Mouse (Mus musculus): Measurements from ENCODE around the gene Mgp. TPM values are rescaled to one million over a fixed set of nuclear protein-coding genes. Genes with fewer than 3 reads are reported as not detected.

Gene Mgp
- polyA plus RNA-seq, 1 experiment from 2014 or later: 605 TPM

- Histone ChIP-seq H3K4me1 (replicated peaks; ENCODE audit: insufficient read depth, low read length) (no peaks in the 10 kb centered on the region), H3K36me3 (ENCODE audit: insufficient read depth, low read length) (no peaks in the 10 kb centered on the region), H3K27me3 (ENCODE audit: insufficient read depth, low read length) (no peaks in the 10 kb centered on the region), H3K4me3 (replicated peaks; ENCODE audit: low read depth, low read length) (no peak overlapping the region), H3K9me3 (replicated peaks; ENCODE audit: low read length) (no peaks in the 10 kb centered on the region), H3K9ac (ENCODE audit: low read depth, low read length) (no peak overlapping the region), H3K4me2 (ENCODE audit: low read length) (no peak overlapping the region), H3K27ac (no peak overlapping the region)
- ATAC-seq (replicated peaks; ENCODE audit: low FRiP score, low read depth): no peak
- TF ChIP-seq CTCF (IDR thresholded peaks at IDR 0.05; ENCODE audit: low read depth): no peak
- WGBS: 45% methylated on average over 8 of the region's 8 CpGs
- DNase-seq (ENCODE audit: low spot score): no peak
Measured at GRCm38 (mm10) chr6:136881678-136882077, 6.1 kb upstream of the Mgp start.

- no peak for ATAC-seq (replicated peaks; ENCODE audit: low FRiP score, low read depth)
- 35% methylated on average over 8 of the region's 8 CpGs for WGBS
- no peak for TF ChIP-seq CTCF (IDR thresholded peaks at IDR 0.05; ENCODE audit: low read depth)
Measured at GRCm38 (mm10) chr6:136874599-136874998, 1.0 kb downstream of the Mgp start.

GRCm38 (mm10) chr6:136868921-136869320 lies 6.7 kb downstream of the Mgp start:
- H3K4me2 ChIP-seq (ENCODE audit: low read length): no peak overlapping the region
- H3K4me1 ChIP-seq (replicated peaks; ENCODE audit: insufficient read depth, low read length): no peaks in the 10 kb centered on the region; the same call in 1 of the 2 replicates
- ATAC-seq (replicated peaks; ENCODE audit: low FRiP score, low read depth) (no peak), DNase-seq (ENCODE audit: low spot score) (no peak)
- 70% methylated on average over 5 of the region's 5 CpGs for WGBS
- H3K9ac ChIP-seq (ENCODE audit: low read depth, low read length): no peak overlapping the region
- no peak for TF ChIP-seq CTCF (IDR thresholded peaks at IDR 0.05; ENCODE audit: low read depth)
- no peaks in the 10 kb centered on the region for H3K9me3 ChIP-seq (replicated peaks; ENCODE audit: low read length)
- H3K36me3 ChIP-seq (ENCODE audit: insufficient read depth, low read length): no peaks in the 10 kb centered on the region
- H3K27me3 ChIP-seq (ENCODE audit: insufficient read depth, low read length): no peaks in the 10 kb centered on the region
- H3K4me3 ChIP-seq (replicated peaks; ENCODE audit: low read depth, low read length): no peak overlapping the region
- no peak overlapping the region for H3K27ac ChIP-seq

More at GRCm38 (mm10) chr6:136874599-136874998, 1.0 kb downstream of the Mgp start:
- Histone ChIP-seq H3K27me3 (ENCODE audit: insufficient read depth, low read length) (no peaks in the 10 kb centered on the region), H3K9me3 (replicated peaks; ENCODE audit: low read length) (no peaks in the 10 kb centered on the region), H3K4me3 (replicated peaks; ENCODE audit: low read depth, low read length) (peak overlapping the region; percentile 36), H3K9ac (ENCODE audit: low read depth, low read length) (peak overlapping the region; percentile 40; the same call in 1 of the 2 replicates), H3K27ac (peak overlapping the region; percentile 11; the same call in 1 of the 2 replicates), H3K4me1 (replicated peaks; ENCODE audit: insufficient read depth, low read length) (no peaks in the 10 kb centered on the region; the same call in 1 of the 2 replicates), H3K4me2 (ENCODE audit: low read length) (peak overlapping the region; percentile 45), H3K36me3 (ENCODE audit: insufficient read depth, low read length) (no peaks in the 10 kb centered on the region)
- DNase-seq (ENCODE audit: low spot score): no peak

- Histone ChIP-seq H3K4me3 (replicated peaks; ENCODE audit: low read depth, low read length) (no peak overlapping the region), H3K9me3 (replicated peaks; ENCODE audit: low read length) (no peaks in the 10 kb centered on the region), H3K27ac (0 out of 2 replicates have a peak overlapping the region, but pooled peaks have one; percentile 22), H3K4me1 (replicated peaks; ENCODE audit: insufficient read depth, low read length) (no peaks in the 10 kb centered on the region), H3K36me3 (ENCODE audit: insufficient read depth, low read length) (no peaks in the 10 kb centered on the region), H3K9ac (ENCODE audit: low read depth, low read length) (no peak overlapping the region), H3K4me2 (ENCODE audit: low read length) (no peak overlapping the region), H3K27me3 (ENCODE audit: insufficient read depth, low read length) (no peaks in the 10 kb centered on the region)
- DNase-seq (ENCODE audit: low spot score) (peak; percentile 42), ATAC-seq (replicated peaks; ENCODE audit: low FRiP score, low read depth) (no peak)
- WGBS: 62% methylated on average over 4 of the region's 4 CpGs
- TF ChIP-seq CTCF (IDR thresholded peaks at IDR 0.05; ENCODE audit: low read depth): no peak
Measured at GRCm38 (mm10) chr6:136866150-136866549, 9.5 kb downstream of the Mgp start.

GRCm38 (mm10) chr6:136865360-136865759 lies 10.3 kb downstream of the Mgp start:
- no peaks in the 10 kb centered on the region for H3K27me3 ChIP-seq (ENCODE audit: insufficient read depth, low read length)
- 90% methylated on average over 5 of the region's 5 CpGs for WGBS
- H3K4me3 ChIP-seq (replicated peaks; ENCODE audit: low read depth, low read length): no peak overlapping the region
- ATAC-seq (replicated peaks; ENCODE audit: low FRiP score, low read depth) (no peak), DNase-seq (ENCODE audit: low spot score) (no peak)
- H3K9ac ChIP-seq (ENCODE audit: low read depth, low read length): no peak overlapping the region
- no peaks in the 10 kb centered on the region for H3K4me1 ChIP-seq (replicated peaks; ENCODE audit: insufficient read depth, low read length)
- no peaks in the 10 kb centered on the region for H3K9me3 ChIP-seq (replicated peaks; ENCODE audit: low read length)
- H3K27ac ChIP-seq: no peak overlapping the region
- H3K4me2 ChIP-seq (ENCODE audit: low read length): no peak overlapping the region
- H3K36me3 ChIP-seq (ENCODE audit: insufficient read depth, low read length): no peaks in the 10 kb centered on the region
- TF ChIP-seq CTCF (IDR thresholded peaks at IDR 0.05; ENCODE audit: low read depth): no peak

GRCm38 (mm10) chr6:136861020-136861419 lies 14.6 kb downstream of the Mgp start:
- DNase-seq (ENCODE audit: low spot score): peak; percentile 94
- Histone ChIP-seq H3K27me3 (ENCODE audit: insufficient read depth, low read length) (no peaks in the 10 kb centered on the region), H3K27ac (no peak overlapping the region), H3K4me3 (replicated peaks; ENCODE audit: low read depth, low read length) (no peak overlapping the region), H3K4me2 (ENCODE audit: low read length) (no peak overlapping the region), H3K9me3 (replicated peaks; ENCODE audit: low read length) (no peaks in the 10 kb centered on the region), H3K36me3 (ENCODE audit: insufficient read depth, low read length) (no peaks in the 10 kb centered on the region), H3K4me1 (replicated peaks; ENCODE audit: insufficient read depth, low read length) (0 out of 2 replicates have a peak, but pooled peaks cover 8% of the 10 kb centered on the region), H3K9ac (ENCODE audit: low read depth, low read length) (no peak overlapping the region)
- ATAC-seq (replicated peaks; ENCODE audit: low FRiP score, low read depth): 0 out of 2 replicates have a peak, but pooled peaks have one; percentile 19
- 34% methylated on average over 9 of the region's 9 CpGs for WGBS
- TF ChIP-seq CTCF (IDR thresholded peaks at IDR 0.05; ENCODE audit: low read depth): peak; percentile 97

GRCm38 (mm10) chr6:136858420-136858819 lies 17.2 kb downstream of the Mgp start:
- H3K9me3 ChIP-seq (replicated peaks; ENCODE audit: low read length): no peaks in the 10 kb centered on the region
- H3K27me3 ChIP-seq (ENCODE audit: insufficient read depth, low read length): no peaks in the 10 kb centered on the region
- peak overlapping the region; percentile 64 for H3K27ac ChIP-seq
- TF ChIP-seq CTCF (IDR thresholded peaks at IDR 0.05; ENCODE audit: low read depth): no peak
- H3K36me3 ChIP-seq (ENCODE audit: insufficient read depth, low read length): no peaks in the 10 kb centered on the region
- no peak for ATAC-seq (replicated peaks; ENCODE audit: low FRiP score, low read depth)
- DNase-seq (ENCODE audit: low spot score): no peak
- no peak overlapping the region for H3K4me3 ChIP-seq (replicated peaks; ENCODE audit: low read depth, low read length)
- H3K4me1 ChIP-seq (replicated peaks; ENCODE audit: insufficient read depth, low read length): 0 out of 2 replicates have a peak, but pooled peaks cover 8% of the 10 kb centered on the region
- WGBS: 57% methylated on average over 8 of the region's 8 CpGs
- H3K9ac ChIP-seq (ENCODE audit: low read depth, low read length): no peak overlapping the region
- H3K4me2 ChIP-seq (ENCODE audit: low read length): no peak overlapping the region

Measured in kidney, postnatal 0 days (tissue).